Mouse (Mus musculus): ENCODE measurements around the gene Hist1h4b.
"Not testable (repeated sequence)": the region's sequence is repeated elsewhere in the genome, so short reads cannot be mapped to it uniquely, and the experiment has no call there.

DNA sequence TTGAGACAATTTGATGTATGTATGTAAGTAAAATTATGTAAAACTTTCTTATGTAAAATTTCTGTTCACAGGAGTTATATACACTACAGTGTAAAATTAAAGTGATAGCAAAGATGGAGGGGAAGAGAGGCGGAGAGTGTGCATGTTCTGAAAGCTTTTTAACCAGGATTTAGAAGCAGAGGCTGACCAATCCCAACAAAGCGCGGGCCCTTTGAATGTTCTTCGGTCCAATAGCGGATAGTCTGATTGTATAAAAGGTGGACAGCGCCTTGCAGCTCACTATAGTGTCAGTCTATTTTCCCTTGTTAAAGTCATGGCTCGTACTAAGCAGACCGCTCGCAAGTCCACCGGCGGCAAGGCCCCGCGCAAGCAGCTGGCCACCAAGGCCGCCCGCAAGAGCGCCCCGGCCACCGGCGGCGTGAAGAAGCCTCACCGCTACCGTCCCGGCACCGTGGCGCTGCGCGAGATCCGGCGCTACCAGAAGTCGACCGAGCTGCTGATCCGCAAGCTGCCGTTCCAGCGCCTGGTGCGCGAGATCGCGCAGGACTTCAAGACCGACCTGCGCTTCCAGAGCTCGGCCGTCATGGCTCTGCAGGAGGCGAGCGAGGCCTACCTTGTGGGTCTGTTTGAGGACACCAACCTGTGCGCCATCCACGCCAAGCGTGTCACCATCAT, 4.6 kb upstream of the Hist1h4b start, which contains the start of gene Hist1h3b:
- not testable (repeated sequence) for TF ChIP-seq CTCF (IDR thresholded peaks at IDR 0.05; ENCODE audit: extremely low read depth, insufficient read depth, insufficient read length, insufficient replicate concordance); POLR2A (IDR thresholded peaks at IDR 0.05; ENCODE audit: low read depth, low read length)

Data from spleen, adult 2 months (tissue).